Mouse (Mus musculus): ENCODE results near the gene Olfr1395.

- TF ChIP-seq CTCF (IDR thresholded peaks at IDR 0.05; ENCODE audit: borderline replicate concordance, insufficient read depth, low read length) = no peak
- no peak for TF ChIP-seq POLR2A (IDR thresholded peaks at IDR 0.05; ENCODE audit: low read depth, low read length)
Measured at GRCm38 (mm10) chr11:49195819-49196322, 53.8 kb downstream of the Olfr1395 start.

All from embryonic fibroblast, embryonic 13.5 days (primary cell).